Mouse (Mus musculus): ENCODE data around the gene Tspo. TPM values are rescaled to one million over a fixed set of nuclear protein-coding genes. Genes with fewer than 3 reads are reported as not detected.

Gene Tspo
- polyA plus RNA-seq, 1 experiment: 188 TPM

GRCm38 (mm10) chr15:83593702-83594512 is 30.5 kb downstream of the Tspo start:
- Histone ChIP-seq H3K27ac (ENCODE audit: insufficient read depth, low read depth, low read length) (no peak overlapping the region), H3K4me1 (ENCODE audit: control insufficient read depth, insufficient read depth, insufficient read length, low read length) (peaks cover 10% of the 10 kb centered on the region), H3K27me3 (ENCODE audit: control insufficient read depth, insufficient read depth, low read length) (no peaks in the 10 kb centered on the region), H3K4me3 (ENCODE audit: low read depth, low read length) (peak overlapping the region; percentile 94), H3K36me3 (ENCODE audit: control insufficient read depth, insufficient read depth, low read length) (no peaks in the 10 kb centered on the region)
- no peak for TF ChIP-seq CTCF (IDR thresholded peaks at IDR 0.05; ENCODE audit: extremely low read depth, insufficient read length, insufficient replicate concordance, low read depth, low read length)
- no peak for TF ChIP-seq POLR2A (IDR thresholded peaks at IDR 0.05; ENCODE audit: low read depth, low read length)
- 17% methylated on average over 19 of the region's 19 CpGs for whole genome bisulfite sequencing

- TF ChIP-seq POLR2A (IDR thresholded peaks at IDR 0.05; ENCODE audit: low read depth, low read length) (peak; percentile 65; the same call in 1 of the 2 replicates), CTCF (IDR thresholded peaks at IDR 0.05; ENCODE audit: extremely low read depth, insufficient read length, insufficient replicate concordance, low read depth, low read length) (no peak)
- WGBS: under 1% methylated on average over 68 of the region's 68 CpGs
- H3K27me3 ChIP-seq (ENCODE audit: control insufficient read depth, insufficient read depth, low read length): no peaks in the 10 kb centered on the region
- no peaks in the 10 kb centered on the region for H3K36me3 ChIP-seq (ENCODE audit: control insufficient read depth, insufficient read depth, low read length)
- peaks cover 10% of the 10 kb centered on the region for H3K4me1 ChIP-seq (ENCODE audit: control insufficient read depth, insufficient read depth, insufficient read length, low read length)
- no peak within 1 kb of the TSS for H3K27ac ChIP-seq (ENCODE audit: insufficient read depth, low read depth, low read length)
- H3K4me3 ChIP-seq (ENCODE audit: low read depth, low read length): peak within 1 kb of the TSS; percentile 94
Measured at GRCm38 (mm10) chr15:83594513-83595363, 31.3 kb downstream of the Tspo start, which contains the start of gene Ttll12. Gene Ttll12 (minus strand): TSS chr15:83595157.

- no peak overlapping the region for H3K27ac ChIP-seq (ENCODE audit: insufficient read depth, low read depth, low read length)
- H3K4me3 ChIP-seq (ENCODE audit: low read depth, low read length): peak overlapping the region; percentile 94
- H3K36me3 ChIP-seq (ENCODE audit: control insufficient read depth, insufficient read depth, low read length): no peaks in the 10 kb centered on the region
- H3K4me1 ChIP-seq (ENCODE audit: control insufficient read depth, insufficient read depth, insufficient read length, low read length): peaks cover 9% of the 10 kb centered on the region
- no peaks in the 10 kb centered on the region for H3K27me3 ChIP-seq (ENCODE audit: control insufficient read depth, insufficient read depth, low read length)
- no peak for TF ChIP-seq CTCF (IDR thresholded peaks at IDR 0.05; ENCODE audit: extremely low read depth, insufficient read length, insufficient replicate concordance, low read depth, low read length)
- no peak for TF ChIP-seq POLR2A (IDR thresholded peaks at IDR 0.05; ENCODE audit: low read depth, low read length)
- WGBS: 26% methylated on average over 7 of the region's 7 CpGs
Measured at GRCm38 (mm10) chr15:83595364-83595711, 31.9 kb downstream of the Tspo start.

- TF ChIP-seq POLR2A (IDR thresholded peaks at IDR 0.05; ENCODE audit: low read depth, low read length) (no peak), CTCF (IDR thresholded peaks at IDR 0.05; ENCODE audit: extremely low read depth, insufficient read length, insufficient replicate concordance, low read depth, low read length) (no peak)
- WGBS: 82% methylated on average over 4 of the region's 4 CpGs
Measured at GRCm38 (mm10) chr15:83596833-83597232, 33.4 kb downstream of the Tspo start.

GRCm38 (mm10) chr15:83601185-83601584 is 37.8 kb downstream of the Tspo start:
- Histone ChIP-seq H3K36me3 (ENCODE audit: control insufficient read depth, insufficient read depth, low read length) (no peaks in the 10 kb centered on the region), H3K4me1 (ENCODE audit: control insufficient read depth, insufficient read depth, insufficient read length, low read length) (no peaks in the 10 kb centered on the region), H3K27ac (ENCODE audit: insufficient read depth, low read depth, low read length) (no peak overlapping the region), H3K27me3 (ENCODE audit: control insufficient read depth, insufficient read depth, low read length) (no peaks in the 10 kb centered on the region), H3K4me3 (ENCODE audit: low read depth, low read length) (no peak overlapping the region)
- WGBS: 66% methylated on average over 4 of the region's 4 CpGs
- TF ChIP-seq POLR2A (IDR thresholded peaks at IDR 0.05; ENCODE audit: low read depth, low read length) (no peak), CTCF (IDR thresholded peaks at IDR 0.05; ENCODE audit: extremely low read depth, insufficient read length, insufficient replicate concordance, low read depth, low read length) (no peak)

More at GRCm38 (mm10) chr15:83596833-83597232, 33.4 kb downstream of the Tspo start:
- Histone ChIP-seq H3K36me3 (ENCODE audit: control insufficient read depth, insufficient read depth, low read length) (no peaks in the 10 kb centered on the region), H3K4me3 (ENCODE audit: low read depth, low read length) (no peak overlapping the region), H3K27me3 (ENCODE audit: control insufficient read depth, insufficient read depth, low read length) (no peaks in the 10 kb centered on the region), H3K4me1 (ENCODE audit: control insufficient read depth, insufficient read depth, insufficient read length, low read length) (no peaks in the 10 kb centered on the region; the same call in 1 of the 2 replicates), H3K27ac (ENCODE audit: insufficient read depth, low read depth, low read length) (no peak overlapping the region)

- TF ChIP-seq CTCF (IDR thresholded peaks at IDR 0.05; ENCODE audit: extremely low read depth, insufficient read length, insufficient replicate concordance, low read depth, low read length) (no peak), POLR2A (IDR thresholded peaks at IDR 0.05; ENCODE audit: low read depth, low read length) (no peak)
- WGBS: 59% methylated on average over 13 of the region's 13 CpGs
- H3K4me3 ChIP-seq (ENCODE audit: low read depth, low read length): no peak overlapping the region
- H3K36me3 ChIP-seq (ENCODE audit: control insufficient read depth, insufficient read depth, low read length): no peaks in the 10 kb centered on the region
- H3K27me3 ChIP-seq (ENCODE audit: control insufficient read depth, insufficient read depth, low read length): no peaks in the 10 kb centered on the region
- H3K4me1 ChIP-seq (ENCODE audit: control insufficient read depth, insufficient read depth, insufficient read length, low read length): no peaks in the 10 kb centered on the region
- H3K27ac ChIP-seq (ENCODE audit: insufficient read depth, low read depth, low read length): 0 out of 2 replicates have a peak overlapping the region, but pooled peaks have one; percentile 33
Measured at GRCm38 (mm10) chr15:83602372-83603045, 39.1 kb downstream of the Tspo start.
